Mouse (Mus musculus) heart, embryonic 16.5 days (tissue): ENCODE measurements at regions not wholly inside any gene's neighbourhood (a gene's known extent, or its start where the extent isn't known, plus 50 kb on each side); places are given as distances from the start of the nearest gene placed in this dataset.

Experiments used
- ATAC-seq: fragments of 200-750 bp; cut with Nextera tagmentation; replicated peaks from 2 replicates; pipeline ENCODE4 v1.8.0; 2017; ENCODE audit warnings: moderate number of reproducible peaks; ENCODE audit not compliant: insufficient read depth, low FRiP score; ENCODE audit errors: extremely low read depth
- H3K27ac ChIP-seq: fragments of 300-500 bp; sonication (generic); 2 replicates; pipeline ENCODE4 v1.5.1; 2014; ENCODE audit warnings: mild to moderate bottlenecking, low read length, control low read depth, moderate library complexity
- H3K27me3 ChIP-seq: fragments of 300-500 bp; sonication (generic); 2 replicates; pipeline ENCODE4 v1.6.1; 2014; ENCODE audit warnings: low read length, mixed read lengths; ENCODE audit not compliant: control insufficient read depth, insufficient read depth
- H3K36me3 ChIP-seq: fragments of 300-500 bp; sonication (generic); 2 replicates; pipeline ENCODE4 v1.6.1; 2014; ENCODE audit not compliant: control insufficient read depth, insufficient read depth
- H3K4me1 ChIP-seq: fragments of 300-500 bp; sonication (generic); 2 replicates; pipeline ENCODE4 v1.6.1; 2014; ENCODE audit warnings: low read length, mixed read lengths; ENCODE audit not compliant: control insufficient read depth, insufficient read depth
- H3K4me2 ChIP-seq: fragments of 300-500 bp; sonication (generic); 2 replicates; pipeline ENCODE4 v1.6.1; 2014; ENCODE audit warnings: low read depth, mild to moderate bottlenecking, control low read depth, low read length
- H3K4me3 ChIP-seq: fragments of 300-500 bp; sonication (generic); 2 replicates; pipeline ENCODE4 v1.5.1; 2014; ENCODE audit warnings: mild to moderate bottlenecking, control low read depth, low read length
- H3K9ac ChIP-seq: fragments of 300-500 bp; sonication (generic); 2 replicates; pipeline ENCODE4 v1.6.1; 2014; ENCODE audit warnings: low read length, control low read depth
- H3K9me3 ChIP-seq: fragments of 300-500 bp; sonication (generic); replicated peaks from 2 replicates; pipeline ENCODE4 v1.6.1; 2016; ENCODE audit warnings: low read length; ENCODE audit not compliant: control insufficient read depth
- WGBS: fragments of 180-500 bp; shearing (Covaris S2); extraction: QIAGEN DNeasy Blood & Tissue Kit; methylation state at CpG from one replicate; pipeline ENCODE4 v1.1.7; 2014; 5-methylcytosine and 5-hydroxymethylcytosine counted together

GRCm38 (mm10) chr6:11565246-11565645, 342.1 kb downstream of the Ndufa4 start:
- 82% methylated on average over 2 of the region's 2 CpGs for WGBS
- H3K4me1 ChIP-seq: no peaks in the 10 kb centered on the region
- no peaks in the 10 kb centered on the region for H3K36me3 ChIP-seq
- H3K27me3 ChIP-seq: no peaks in the 10 kb centered on the region
- H3K4me3 ChIP-seq: no peak overlapping the region
- H3K4me2 ChIP-seq: no peak overlapping the region
- no peak overlapping the region for H3K27ac ChIP-seq
- no peaks in the 10 kb centered on the region for H3K9me3 ChIP-seq
- H3K9ac ChIP-seq: no peak overlapping the region
- no peak for ATAC-seq

GRCm38 (mm10) chr6:11550473-11550872, 356.8 kb downstream of the Ndufa4 start:
- H3K4me1 ChIP-seq: no peaks in the 10 kb centered on the region
- ATAC-seq: no peak
- no peak overlapping the region for H3K27ac ChIP-seq
- H3K4me2 ChIP-seq: no peak overlapping the region
- no peaks in the 10 kb centered on the region for H3K27me3 ChIP-seq
- H3K36me3 ChIP-seq: no peaks in the 10 kb centered on the region
- no peak overlapping the region for H3K4me3 ChIP-seq
- H3K9ac ChIP-seq: no peak overlapping the region
- no peaks in the 10 kb centered on the region for H3K9me3 ChIP-seq

- Histone ChIP-seq H3K4me3 (no peak overlapping the region), H3K27me3 (no peaks in the 10 kb centered on the region), H3K36me3 (no peaks in the 10 kb centered on the region), H3K27ac (no peak overlapping the region), H3K4me2 (no peak overlapping the region), H3K4me1 (no peaks in the 10 kb centered on the region), H3K9me3 (no peaks in the 10 kb centered on the region), H3K9ac (no peak overlapping the region)
- ATAC-seq: no peak
Measured at GRCm38 (mm10) chr6:11547318-11547717, 360.0 kb downstream of the Ndufa4 start.

- Histone ChIP-seq H3K27me3 (no peaks in the 10 kb centered on the region), H3K9ac (no peak overlapping the region), H3K4me2 (no peak overlapping the region), H3K36me3 (no peaks in the 10 kb centered on the region), H3K9me3 (no peaks in the 10 kb centered on the region), H3K27ac (no peak overlapping the region), H3K4me3 (no peak overlapping the region), H3K4me1 (no peaks in the 10 kb centered on the region)
- WGBS: 76% methylated on average over 8 of the region's 8 CpGs
- no peak for ATAC-seq
Measured at GRCm38 (mm10) chr6:11534930-11535880, 372.1 kb downstream of the Ndufa4 start.

- Histone ChIP-seq H3K4me2 (no peak overlapping the region), H3K9ac (no peak overlapping the region), H3K36me3 (no peaks in the 10 kb centered on the region), H3K27me3 (no peaks in the 10 kb centered on the region), H3K4me1 (no peaks in the 10 kb centered on the region), H3K4me3 (no peak overlapping the region), H3K9me3 (no peaks in the 10 kb centered on the region), H3K27ac (no peak overlapping the region)
- 58% methylated on average over 2 of the region's 2 CpGs for WGBS
- ATAC-seq: no peak
Measured at GRCm38 (mm10) chr6:11503136-11503535, 404.2 kb downstream of the Ndufa4 start.

GRCm38 (mm10) chr6:11494427-11494826, 412.9 kb downstream of the Ndufa4 start:
- Histone ChIP-seq H3K4me1 (no peaks in the 10 kb centered on the region), H3K4me3 (no peak overlapping the region), H3K9me3 (0 out of 2 replicates have a peak, but pooled peaks cover 2% of the 10 kb centered on the region), H3K27me3 (no peaks in the 10 kb centered on the region), H3K36me3 (no peaks in the 10 kb centered on the region), H3K4me2 (no peak overlapping the region), H3K9ac (no peak overlapping the region), H3K27ac (no peak overlapping the region)
- 81% methylated on average over 2 of the region's 2 CpGs for WGBS
- ATAC-seq: no peak

- no peak overlapping the region for H3K4me2 ChIP-seq
- ATAC-seq: no peak
- H3K36me3 ChIP-seq: no peaks in the 10 kb centered on the region
- no peak overlapping the region for H3K9ac ChIP-seq
- H3K4me3 ChIP-seq: no peak overlapping the region
- H3K4me1 ChIP-seq: no peaks in the 10 kb centered on the region
- no peaks in the 10 kb centered on the region for H3K27me3 ChIP-seq
- H3K9me3 ChIP-seq: no peaks in the 10 kb centered on the region
- no peak overlapping the region for H3K27ac ChIP-seq
- WGBS: 60% methylated on average over 2 of the region's 2 CpGs
Measured at GRCm38 (mm10) chr6:11476950-11477349, 430.3 kb downstream of the Ndufa4 start.
